Mouse (Mus musculus): ENCODE results near the gene Stx6.

The Stx6 gene

GRCm38 (mm10) chr1:155158141-155158969 is at the start of gene Stx6:
Stx6 (plus strand) TSS chr1:155158715.
- DNase-seq: peak; percentile 99

DNA sequence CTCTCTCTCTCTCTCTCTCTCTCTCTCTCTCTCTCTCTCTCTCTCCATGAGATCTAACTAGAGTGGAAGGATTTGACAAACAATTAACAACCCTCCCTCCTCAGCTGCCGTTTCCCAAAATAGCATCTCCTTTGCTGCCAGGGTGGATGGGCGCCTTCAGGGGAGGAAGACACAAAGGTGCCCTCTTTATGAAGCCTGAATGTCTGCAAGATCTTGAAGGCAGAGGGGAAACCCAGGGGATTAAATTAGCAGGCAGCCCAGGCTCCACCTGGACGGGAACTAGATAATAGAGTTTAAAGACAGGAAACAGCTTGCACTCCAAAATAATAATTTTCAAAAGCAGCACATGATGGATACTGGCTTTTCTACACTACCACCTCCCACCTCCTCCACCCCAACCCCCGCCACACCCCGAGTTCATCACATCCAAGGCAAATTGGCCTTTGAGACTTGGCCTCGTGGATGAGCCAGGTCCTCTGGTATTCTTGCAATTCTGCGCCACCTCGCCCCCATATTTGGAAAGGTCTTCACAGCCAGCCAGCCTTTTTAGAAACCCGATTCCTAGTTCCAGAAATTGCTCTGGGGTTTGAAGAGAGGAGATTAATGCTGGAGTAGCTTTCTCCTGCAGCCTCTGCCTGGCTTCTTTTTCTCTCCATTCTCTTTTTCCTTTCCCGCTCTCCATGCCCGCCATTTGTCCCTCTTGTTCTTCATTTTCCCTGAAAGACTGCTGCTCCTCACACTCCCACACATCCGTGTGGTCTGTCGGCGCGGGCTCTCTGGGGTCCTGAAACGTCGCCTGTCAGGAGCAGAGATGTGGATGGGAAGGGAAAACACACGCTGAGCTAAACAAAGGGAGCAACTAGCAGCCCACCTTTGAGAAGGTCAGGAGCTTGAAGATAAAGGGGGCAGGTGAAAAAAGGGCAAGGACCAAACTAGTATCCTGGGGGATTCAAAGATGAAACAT is 48.8 kb upstream of the Stx6 start:
- no peak for DNase-seq

DNA sequence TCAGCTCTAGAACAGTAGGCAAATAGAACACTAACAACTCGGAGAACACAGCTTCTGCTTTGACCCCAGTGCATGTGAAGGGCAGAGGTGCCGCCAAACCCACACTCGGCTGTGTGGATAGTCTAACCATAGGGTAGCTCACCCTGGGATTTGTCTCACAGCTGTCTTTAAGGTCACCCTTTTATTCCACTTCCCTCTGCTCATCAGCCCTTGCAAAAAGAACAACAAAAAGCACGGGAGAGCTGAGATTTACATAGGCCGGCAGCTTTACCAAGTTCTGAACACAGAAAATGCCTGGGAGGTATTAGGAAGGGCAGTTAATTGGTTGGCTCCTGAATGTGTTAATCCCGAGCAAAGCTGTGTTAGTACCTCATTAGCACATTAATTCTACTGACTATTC is 47.0 kb upstream of the Stx6 start:
- DNase-seq: no peak

DNA sequence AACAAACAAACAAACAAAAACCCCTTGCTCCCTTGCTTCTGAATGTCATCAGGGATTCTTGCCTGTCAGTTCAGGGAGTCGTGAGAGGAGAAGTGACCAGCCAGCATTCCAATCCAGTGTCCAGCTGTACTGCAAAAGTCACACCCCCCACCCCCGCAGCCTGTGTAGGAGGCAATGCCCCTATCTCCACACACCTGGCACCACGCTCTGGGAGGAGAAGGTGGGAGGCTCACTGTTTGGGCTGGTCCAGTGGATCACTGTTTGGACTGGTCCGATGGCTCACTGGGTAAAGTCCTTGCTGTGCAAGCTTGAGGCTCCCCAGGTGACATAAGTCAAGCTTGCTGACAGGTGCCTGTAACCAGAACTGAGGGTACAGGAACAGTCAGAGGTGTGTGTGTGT is 46.4 kb upstream of the Stx6 start:
- no peak for DNase-seq

- no peak for DNase-seq
Measured at GRCm38 (mm10) chr1:155112875-155113274, 45.6 kb upstream of the Stx6 start.

DNA sequence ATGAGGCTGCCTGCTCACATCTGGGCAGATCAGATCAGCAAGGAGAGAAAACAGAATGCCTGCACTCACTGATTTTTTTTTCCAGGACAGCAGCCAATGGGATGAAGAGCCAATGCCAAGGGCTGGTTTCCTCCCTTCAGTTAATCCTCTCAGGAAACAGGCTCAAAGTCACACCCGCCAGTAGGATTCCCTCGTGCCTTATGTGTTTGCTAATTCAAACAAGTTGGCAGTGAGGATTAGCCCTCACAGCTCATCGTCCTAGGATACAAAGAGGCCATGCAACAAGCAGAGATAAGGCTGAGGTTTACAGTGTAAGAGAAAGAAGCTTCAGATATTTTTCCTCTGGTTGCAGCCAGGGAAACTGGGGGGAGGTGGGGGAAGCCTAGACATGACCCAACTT is 44.6 kb upstream of the Stx6 start:
- DNase-seq: no peak

GRCm38 (mm10) chr1:155119719-155120118 is 38.8 kb upstream of the Stx6 start:
- DNase-seq: no peak

DNA sequence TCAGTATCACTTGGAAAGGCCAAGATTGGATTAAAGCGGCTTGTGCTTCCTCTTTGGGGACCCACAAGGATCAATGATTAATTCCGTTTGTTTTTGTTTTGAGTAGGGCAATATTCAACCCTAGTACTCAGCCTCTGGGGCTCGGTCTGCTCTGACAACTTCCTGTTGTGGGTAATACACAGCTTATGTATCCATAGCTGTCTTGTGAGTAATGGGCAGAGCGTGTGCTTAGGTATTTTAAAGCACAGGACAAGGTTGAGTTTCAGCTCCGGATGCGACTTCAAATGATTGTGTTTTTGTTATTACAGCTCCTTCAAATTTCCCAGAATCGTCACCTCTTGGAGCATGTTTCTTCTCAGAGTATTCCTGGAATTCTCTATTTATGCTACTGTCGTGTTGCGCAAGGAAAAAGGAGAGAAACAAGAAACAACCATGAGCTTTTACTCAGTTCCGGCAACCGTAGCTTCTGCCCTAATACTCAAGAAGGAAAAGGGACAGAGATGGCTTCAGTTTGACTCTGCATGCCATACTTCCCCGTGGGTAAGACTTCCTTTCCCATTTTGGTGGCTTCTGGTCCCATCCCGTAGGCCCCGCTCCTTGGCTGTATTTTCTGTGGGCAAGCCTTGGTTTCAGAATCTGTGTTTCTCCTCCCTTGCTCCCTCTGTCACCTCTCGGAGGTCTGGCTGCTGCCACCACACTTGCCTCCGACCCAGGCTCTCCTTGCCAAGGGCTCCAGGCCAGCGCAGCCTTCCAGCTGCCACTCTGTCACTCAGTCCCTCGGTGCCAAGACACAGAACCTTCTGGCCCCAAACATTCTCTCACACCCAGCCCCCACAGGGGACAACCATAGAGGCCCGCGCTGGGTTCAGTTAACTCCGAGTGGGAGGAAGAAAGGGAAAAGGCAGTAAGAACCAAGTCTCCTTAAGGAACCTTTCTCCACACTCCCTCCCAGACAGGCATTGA is 36.3 kb upstream of the Stx6 start:
- no peak for DNase-seq

- no peak for DNase-seq
Measured at GRCm38 (mm10) chr1:155124397-155124796, 34.1 kb upstream of the Stx6 start.

GRCm38 (mm10) chr1:155126716-155127115 is 31.8 kb upstream of the Stx6 start:
- no peak for DNase-seq

DNA sequence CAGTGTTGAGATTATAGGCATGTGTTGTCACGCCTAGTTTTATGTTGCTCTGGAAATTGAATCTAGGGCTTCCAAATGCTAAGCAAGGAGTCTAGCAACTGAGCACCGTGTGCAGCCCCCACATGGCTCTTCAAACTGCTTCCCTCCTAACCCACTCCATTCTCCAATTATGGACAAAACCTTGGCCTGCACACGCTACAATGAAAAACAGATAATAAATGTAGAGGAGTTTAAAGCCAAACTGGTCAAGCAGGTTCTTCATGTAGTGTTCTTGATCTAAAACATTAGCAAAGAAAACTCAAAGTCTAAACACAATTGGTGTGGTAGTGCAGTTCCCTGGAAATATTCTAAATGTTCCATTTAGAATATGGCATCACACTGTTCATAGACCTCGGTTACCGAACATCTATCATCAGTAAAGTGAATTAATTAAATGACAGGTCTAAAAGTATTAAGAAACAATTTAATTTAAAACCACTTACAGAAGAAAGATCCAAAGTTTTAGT is 31.0 kb upstream of the Stx6 start:
- no peak for DNase-seq

DNA sequence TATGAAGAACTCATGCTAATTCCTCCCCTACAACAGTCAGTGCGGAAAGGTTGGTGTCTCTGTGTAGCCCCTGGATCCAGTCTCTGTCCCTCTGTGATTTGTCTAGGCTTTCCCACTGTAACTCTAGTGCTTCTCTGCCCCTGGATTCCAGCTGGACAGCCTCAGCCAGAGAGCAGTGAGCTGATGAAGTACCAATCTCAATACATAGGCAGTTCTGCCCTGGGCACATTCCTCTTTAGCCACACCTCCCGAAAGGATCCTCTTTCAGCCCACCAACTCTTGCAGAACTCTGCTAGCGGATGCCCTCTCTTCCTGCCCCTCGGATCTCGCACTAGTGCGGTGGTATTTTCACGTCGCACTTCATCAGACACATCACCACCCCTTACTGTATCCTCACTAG is 23.6 kb upstream of the Stx6 start:
- no peak for DNase-seq

DNA sequence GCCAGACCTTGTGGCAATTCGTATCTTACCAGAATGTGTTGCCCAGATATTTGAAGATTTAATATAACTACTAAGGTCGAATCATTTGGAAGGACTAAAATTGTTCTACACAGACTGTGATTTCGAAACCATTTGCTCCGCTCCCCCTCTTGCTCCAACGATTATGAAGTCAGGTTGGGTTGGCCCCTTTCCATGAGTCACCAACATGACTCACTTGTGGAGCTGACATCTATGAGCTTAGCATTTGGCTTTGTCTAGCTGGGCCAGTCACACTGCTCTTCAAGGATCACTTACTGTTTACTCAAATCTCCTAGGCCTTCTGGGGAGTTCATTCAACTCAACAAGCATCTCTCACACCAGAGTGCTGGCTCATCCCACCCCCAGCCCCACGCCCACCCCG is 19.7 kb upstream of the Stx6 start:
- no peak for DNase-seq

DNA sequence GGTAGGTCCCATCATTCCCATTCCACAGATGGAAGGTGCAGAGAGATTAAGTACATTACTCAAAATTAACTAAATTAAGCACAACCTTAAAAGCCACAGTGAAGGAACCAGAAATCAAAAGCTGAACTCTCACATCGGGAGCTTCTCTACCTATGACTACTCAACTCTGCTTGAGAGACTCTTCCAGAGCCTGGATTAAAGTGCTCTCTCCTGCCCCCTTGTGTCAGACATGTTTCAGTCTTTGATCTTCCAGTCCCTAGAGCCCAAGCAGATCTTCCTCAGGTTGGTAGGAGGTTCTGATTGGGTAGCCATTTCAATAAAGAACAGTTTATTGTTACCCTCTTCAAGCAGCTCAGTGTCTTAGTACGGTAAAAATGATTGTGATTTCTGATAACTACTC is 18.4 kb upstream of the Stx6 start:
- DNase-seq: peak; percentile 85

- peak; percentile 64 for DNase-seq
Measured at GRCm38 (mm10) chr1:155145620-155146019, 12.9 kb upstream of the Stx6 start.

- DNase-seq: peak; percentile 68
Measured at GRCm38 (mm10) chr1:155146572-155146980, 11.9 kb upstream of the Stx6 start, which contains the start of gene Mr1. Mr1 (minus strand) TSS chr1:155146814.

GRCm38 (mm10) chr1:155147228-155147627 is 11.3 kb upstream of the Stx6 start:
- DNase-seq: no peak

DNA sequence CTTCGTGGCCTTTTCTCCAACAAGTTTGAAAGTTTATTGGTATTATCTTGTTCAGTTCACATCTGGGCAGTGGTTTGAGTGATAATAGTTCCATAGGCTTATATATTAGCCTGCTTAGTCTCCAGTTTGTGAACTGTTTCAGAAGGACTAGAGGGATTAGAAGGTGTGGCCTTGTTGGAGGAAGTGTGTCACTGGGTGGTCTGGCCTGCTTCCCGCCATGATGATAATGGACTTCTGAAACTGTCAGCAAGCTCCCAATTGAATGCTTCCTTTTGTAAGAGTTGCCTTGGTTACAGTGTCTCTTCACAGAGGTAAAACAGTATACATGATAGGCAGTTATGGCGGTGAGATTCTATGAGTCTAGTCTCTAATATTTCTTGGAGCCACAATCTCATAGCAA is 9.1 kb upstream of the Stx6 start:
- no peak for DNase-seq

GRCm38 (mm10) chr1:155150821-155151220 is 7.7 kb upstream of the Stx6 start:
- DNase-seq: no peak

GRCm38 (mm10) chr1:155153906-155154305 is 4.6 kb upstream of the Stx6 start:
- DNase-seq: peak; percentile 81

DNA sequence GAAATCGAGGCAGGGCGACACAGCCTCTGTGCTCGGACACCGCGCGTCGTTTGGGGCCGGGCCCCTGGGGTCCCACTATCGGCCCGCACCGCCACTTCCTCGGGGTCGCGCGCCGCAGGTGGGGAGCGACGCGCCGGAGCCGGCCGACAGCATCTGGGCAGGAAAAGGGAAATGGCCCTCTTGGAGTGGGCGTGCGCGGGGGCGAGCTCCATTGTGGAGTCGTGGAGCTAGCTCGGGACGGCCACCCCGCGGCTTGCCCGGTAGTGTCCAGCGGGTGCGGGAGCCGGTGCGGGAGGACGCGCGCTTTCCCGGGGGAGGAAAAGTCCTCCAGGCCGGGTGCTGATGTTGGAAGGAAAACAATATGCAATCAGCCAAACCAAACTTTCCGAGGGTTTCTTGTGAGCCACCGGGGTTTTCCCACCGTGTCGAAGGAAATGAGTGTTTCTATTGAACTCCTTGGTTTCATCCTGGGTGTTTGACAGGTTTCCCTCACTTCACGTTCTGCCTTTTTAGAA is 512 bp downstream of the Stx6 start:
- peak; percentile 78 for DNase-seq

DNA sequence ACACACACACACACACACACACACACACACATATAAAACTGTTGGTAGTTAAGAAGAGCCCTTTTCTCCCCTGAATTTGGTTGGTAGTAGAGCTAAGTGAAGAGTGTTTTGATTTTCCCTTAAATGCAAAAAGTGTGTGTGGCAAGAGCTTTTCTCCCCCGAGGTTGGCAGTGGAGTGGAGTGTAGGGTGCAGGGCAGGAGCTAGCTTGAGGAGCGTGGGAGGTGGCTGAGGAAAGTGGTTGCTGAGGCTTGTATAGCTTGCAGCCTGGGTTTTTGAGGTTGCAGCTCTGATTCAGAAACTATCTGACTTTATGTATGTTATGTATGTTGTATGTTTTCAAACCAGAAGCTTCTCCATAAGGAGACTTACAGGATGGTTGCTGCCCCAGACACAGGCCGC is 8.9 kb downstream of the Stx6 start:
- DNase-seq: no peak

Measured in thymus, postnatal 14 days (tissue).